Mouse (Mus musculus) MEL (cell line): Measurements from ENCODE around the gene Zbtb34. TPM values are rescaled to one million over a fixed set of nuclear protein-coding genes. Genes with fewer than 3 reads are reported as not detected.

ENCODE experiments used
- DNase-seq: peaks from one replicate; pipeline ENCODE4 v3.0.0; 2011; ENCODE audit warnings: low read depth, low spot score
- H3K27ac ChIP-seq: 2 replicates; pipeline ENCODE4 v1.5.1; 2012; ENCODE audit warnings: low read depth, mild to moderate bottlenecking, control low read depth, low read length, moderate library complexity; ENCODE audit not compliant: control insufficient read depth
- H3K27me3 ChIP-seq, 2 experiments: fragments of 150-350 bp in 1 of 2; sonication (generic) in 1 of 2; 2 replicates each; pipeline ENCODE4 v1.6.1; 2012; ENCODE audit warnings: low read length in 2 of 2, mild to moderate bottlenecking in 2 of 2, improper control_type of control experiment in 1 of 2, moderate library complexity in 1 of 2; ENCODE audit not compliant: insufficient read depth in 2 of 2, control insufficient read depth in 1 of 2
- H3K36me3 ChIP-seq, 2 experiments: 2 replicates each; pipeline ENCODE4 v1.6.1; 2012 to 2014; ENCODE audit warnings: low read length in 2 of 2, improper control_type of control experiment in 1 of 2, inconsistent platforms in 1 of 2, mild to moderate bottlenecking in 1 of 2; ENCODE audit not compliant: insufficient read depth in 2 of 2, control insufficient read depth in 1 of 2
- H3K4me1 ChIP-seq, 2 experiments: fragments of 150-350 bp in 1 of 2; sonication (generic) in 1 of 2; 2 replicates each; pipeline ENCODE4 v1.6.1; 2012; ENCODE audit warnings: low read length in 2 of 2, improper control_type of control experiment in 1 of 2, mild to moderate bottlenecking in 1 of 2; ENCODE audit not compliant: insufficient read depth in 2 of 2, control insufficient read depth in 1 of 2
- H3K4me3 ChIP-seq, 2 experiments: fragments of 150-350 bp in 1 of 2; sonication (generic) in 1 of 2; 2 replicates each; pipeline ENCODE4 v1.5.1; 2012; ENCODE audit warnings: low read depth in 2 of 2, low read length in 2 of 2, mild to moderate bottlenecking in 2 of 2, moderate library complexity in 2 of 2, control low read depth in 1 of 2, improper control_type of control experiment in 1 of 2; ENCODE audit not compliant: control insufficient read depth in 1 of 2, insufficient read depth in 1 of 2
- H3K79me2 ChIP-seq: 2 replicates; pipeline ENCODE4 v1.6.1; 2012; ENCODE audit warnings: mild to moderate bottlenecking, low read length, moderate library complexity; ENCODE audit not compliant: control insufficient read depth, poor library complexity, insufficient read depth
- H3K9ac ChIP-seq: 2 replicates; pipeline ENCODE4 v1.6.1; 2012; ENCODE audit warnings: low read depth, mild to moderate bottlenecking, control low read depth, low read length, moderate library complexity; ENCODE audit not compliant: control insufficient read depth, poor library complexity, severe bottlenecking
- H3K9me3 ChIP-seq: fragments of 150-350 bp; sonication (generic); replicated peaks from 2 replicates; pipeline ENCODE4 v1.6.1; 2012; ENCODE audit warnings: mild to moderate bottlenecking, low read length, improper control_type of control experiment, moderate library complexity; ENCODE audit not compliant: insufficient read depth
- ELF1 ChIP-seq: IDR thresholded peaks from 2 replicates; pipeline ENCODE4 v1.6.1; 2014; ENCODE audit warnings: low read depth, mild to moderate bottlenecking, inconsistent platforms, low read length, improper control_type of control experiment, moderate library complexity
- ETS1 ChIP-seq: IDR thresholded peaks from 2 replicates; pipeline ENCODE4 v1.6.1; 2012; ENCODE audit warnings: low read depth, mild to moderate bottlenecking, inconsistent platforms, low read length, improper control_type of control experiment, moderate library complexity
- GATA1 ChIP-seq: IDR thresholded peaks from 2 replicates; pipeline ENCODE4 v1.6.1; 2011; ENCODE audit warnings: low read depth, low read length, improper control_type of control experiment
- JUND ChIP-seq: IDR thresholded peaks from 2 replicates; pipeline ENCODE4 v1.6.1; 2011; ENCODE audit warnings: low read depth, mild to moderate bottlenecking, improper control_type of control experiment, low read length
- KAT2A ChIP-seq: conservative IDR thresholded peaks from 2 replicates; pipeline ENCODE4 v1.6.1; 2012; ENCODE audit warnings: low read depth, low read length, improper control_type of control experiment, inconsistent platforms
- MAZ ChIP-seq: IDR thresholded peaks from 2 replicates; pipeline ENCODE4 v1.6.1; 2012; ENCODE audit warnings: low read depth, mild to moderate bottlenecking, inconsistent platforms, low read length, improper control_type of control experiment
- MEF2A ChIP-seq: IDR thresholded peaks from 2 replicates; pipeline ENCODE4 v1.6.1; 2014; ENCODE audit warnings: low read depth, mild to moderate bottlenecking, inconsistent platforms, low read length, improper control_type of control experiment; ENCODE audit not compliant: poor library complexity, insufficient replicate concordance, severe bottlenecking; ENCODE audit errors: extremely low read depth
- MXI1 ChIP-seq: IDR thresholded peaks from 2 replicates; pipeline ENCODE4 v1.6.1; 2011; ENCODE audit warnings: mild to moderate bottlenecking, low read depth, low read length, improper control_type of control experiment
- MYC ChIP-seq: IDR thresholded peaks from 2 replicates; pipeline ENCODE4 v1.6.1; 2011; ENCODE audit warnings: low read depth, mild to moderate bottlenecking, low read length, improper control_type of control experiment, moderate library complexity
- SMC3 ChIP-seq: IDR thresholded peaks from 2 replicates; pipeline ENCODE4 v1.6.1; 2011; ENCODE audit warnings: low read depth, low read length, improper control_type of control experiment
- TAL1 ChIP-seq: IDR thresholded peaks from 2 replicates; pipeline ENCODE4 v1.6.1; 2012; ENCODE audit warnings: mild to moderate bottlenecking, inconsistent platforms, low read length, moderate library complexity, mixed read lengths
- TCF12 ChIP-seq: IDR thresholded peaks from 2 replicates; pipeline ENCODE4 v1.6.1; 2014; ENCODE audit warnings: low read depth, mild to moderate bottlenecking, inconsistent platforms, low read length, improper control_type of control experiment, moderate library complexity
- USF1 ChIP-seq: IDR thresholded peaks from 2 replicates; pipeline ENCODE4 v1.6.1; 2014; ENCODE audit warnings: low read depth, mild to moderate bottlenecking, inconsistent platforms, low read length, improper control_type of control experiment, moderate library complexity
- ZC3H11A ChIP-seq: IDR thresholded peaks from 2 replicates; pipeline ENCODE4 v1.6.1; 2012; ENCODE audit warnings: low read depth, mild to moderate bottlenecking, inconsistent platforms, low read length, improper control_type of control experiment
- ZMIZ1 ChIP-seq: IDR thresholded peaks from 2 replicates; pipeline ENCODE4 v1.6.1; 2012; ENCODE audit warnings: low read depth, mild to moderate bottlenecking, inconsistent platforms, low read length, improper control_type of control experiment, moderate library complexity
- ZNF384 ChIP-seq: IDR thresholded peaks from 2 replicates; pipeline ENCODE4 v1.6.1; 2012; ENCODE audit warnings: low read depth, mild to moderate bottlenecking, inconsistent platforms, low read length, improper control_type of control experiment
- polyA plus RNA-seq, 2 experiments: library from polyadenylated mRNA; stranded (reverse) in 1 of 2; unstranded in 1 of 2; fragments of >175 nt in 1 of 2; fragments of >200 nt in 1 of 2; gene quantifications; 2 replicates each; pipeline versions ENCODE4 v1.2.1 to v1.2.4; 2012; ENCODE audit warnings: low replicate concordance in 2 of 2, low read depth in 1 of 2; ENCODE audit not compliant: insufficient read length in 2 of 2, insufficient read depth in 1 of 2, missing spikeins in 1 of 2
- total RNA-seq: library from RNA; depleted of rRNA; stranded (reverse); fragments of 300-350 nt; gene quantifications from 2 replicates; pipeline ENCODE4 v1.2.3, GENCODE M21; 2012

Zbtb34 gene
- total and polyA plus RNA-seq, 3 experiments = 9.6 to 10.1 TPM; not detected in 1

DNA sequence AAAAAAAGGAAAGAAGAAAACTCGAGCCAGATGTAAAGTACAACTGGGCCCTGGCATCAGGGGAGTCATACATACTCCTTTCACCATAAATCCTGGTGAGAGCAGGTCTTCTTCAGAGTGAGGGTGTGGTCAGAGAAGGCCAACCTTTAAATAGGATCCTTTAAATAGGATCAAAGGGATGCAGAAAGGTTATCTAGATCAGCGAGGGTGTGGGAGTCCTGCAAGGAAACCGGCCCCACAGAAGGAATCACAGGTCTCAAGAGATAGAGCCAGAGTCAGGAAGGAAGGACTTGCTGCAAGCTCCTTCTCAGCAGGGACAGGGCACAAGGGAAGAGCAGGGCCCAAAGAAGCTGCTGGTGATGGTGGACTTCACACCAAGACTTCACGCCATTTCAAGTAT is 13.7 kb downstream of the Zbtb34 start:
- Histone ChIP-seq H3K9ac (no peak overlapping the region), H3K9me3 (no peaks in the 10 kb centered on the region), H3K4me3 (no peak overlapping the region), H3K36me3 (peaks cover 0 to 1% of the 10 kb centered on the region in 2 experiments; a peak in 2 of 4 replicates), H3K27ac (no peak overlapping the region), H3K4me1 (no peaks in the 10 kb centered on the region), H3K27me3 (no peaks in the 10 kb centered on the region), H3K79me2 (peaks cover 2% of the 10 kb centered on the region; the same call in 1 of the 2 replicates)
- no peak for TF ChIP-seq TAL1
- TF ChIP-seq TCF12 = no peak
- no peak for TF ChIP-seq MYC
- TF ChIP-seq MAZ = no peak
- no peak for DNase-seq

DNA sequence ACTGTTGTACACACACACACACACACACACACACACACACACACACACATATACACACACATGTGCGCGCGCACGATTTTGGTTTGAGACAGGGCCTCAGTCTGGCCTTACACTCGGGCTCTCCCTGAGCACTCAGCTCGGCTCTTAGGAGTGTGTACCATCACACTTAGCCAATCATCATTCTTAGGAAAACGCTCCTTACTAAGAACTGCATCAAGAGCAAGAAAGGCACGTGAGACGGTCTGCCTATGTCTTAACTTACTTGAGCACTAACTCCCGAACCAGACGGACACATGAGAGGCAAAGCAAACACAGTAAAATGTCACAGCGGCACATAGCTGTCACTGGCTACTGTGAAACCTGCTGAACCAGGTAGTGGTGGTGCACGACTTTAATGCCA is 17.1 kb downstream of the Zbtb34 start:
- no peaks in the 10 kb centered on the region for H3K4me1 ChIP-seq
- no peaks in the 10 kb centered on the region for H3K27me3 ChIP-seq
- H3K9me3 ChIP-seq = no peaks in the 10 kb centered on the region
- no peak overlapping the region for H3K27ac ChIP-seq
- no peak overlapping the region for H3K9ac ChIP-seq
- H3K79me2 ChIP-seq = peaks cover 2% of the 10 kb centered on the region; the same call in 1 of the 2 replicates
- H3K36me3 ChIP-seq = peaks cover 0 to 2% of the 10 kb centered on the region in 2 experiments; a peak in 2 of 4 replicates
- no peak for DNase-seq
- no peak overlapping the region for H3K4me3 ChIP-seq
- TF ChIP-seq GATA1 = no peak
- TF ChIP-seq MEF2A = no peak
- no peak for TF ChIP-seq MXI1
- no peak for TF ChIP-seq ETS1
- TF ChIP-seq ZC3H11A = no peak
- no peak for TF ChIP-seq ELF1
- TF ChIP-seq ZMIZ1 = no peak
- no peak for TF ChIP-seq MAZ
- no peak for TF ChIP-seq KAT2A
- no peak for TF ChIP-seq SMC3
- TF ChIP-seq MYC = no peak

DNA sequence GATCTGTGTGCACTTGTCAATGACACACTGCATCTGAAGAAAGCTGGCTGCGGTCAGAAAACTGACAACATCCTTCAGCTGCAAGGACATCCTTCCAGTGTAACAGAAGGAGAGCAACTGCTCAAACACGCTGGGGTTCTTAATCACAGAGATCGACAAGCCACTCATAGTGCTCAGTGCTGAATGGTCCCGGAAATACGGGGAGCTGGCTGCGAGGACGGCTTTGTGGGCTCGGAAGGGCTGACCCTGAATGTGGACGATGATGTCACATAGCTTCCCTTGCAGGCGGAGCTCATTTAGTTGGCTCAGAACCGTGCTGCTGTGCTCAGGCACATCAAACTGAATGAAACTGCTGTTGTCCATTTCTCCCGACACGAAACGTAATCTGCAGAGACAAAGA is 19.0 kb downstream of the Zbtb34 start:
- no peak for DNase-seq
- no peaks in the 10 kb centered on the region for H3K79me2 ChIP-seq
- H3K36me3 ChIP-seq = peaks cover 0 to 2% of the 10 kb centered on the region in 2 experiments; a peak in 2 of 4 replicates
- no peak overlapping the region for H3K9ac ChIP-seq
- TF ChIP-seq GATA1 = no peak
- TF ChIP-seq JUND = no peak
- TF ChIP-seq USF1 = no peak
- TF ChIP-seq ZNF384 = no peak
- H3K9me3 ChIP-seq = no peaks in the 10 kb centered on the region
- H3K4me1 ChIP-seq = no peaks in the 10 kb centered on the region
- no peak overlapping the region for H3K4me3 ChIP-seq
- no peak overlapping the region for H3K27ac ChIP-seq
- no peaks in the 10 kb centered on the region for H3K27me3 ChIP-seq
